Mouse (Mus musculus) erythroblast, embryonic 14.5 days (primary cell): ENCODE data around the gene Efhc1. TPM values are rescaled to one million over a fixed set of nuclear protein-coding genes. Genes with fewer than 3 reads are reported as not detected.
"Not testable (repeated sequence)": the region's sequence is repeated elsewhere in the genome, so short reads cannot be mapped to it uniquely, and the experiment has no call there.

Experiments used
- H3K27me3 ChIP-seq: 2 replicates; pipeline ENCODE4 v1.6.1; 2012; ENCODE audit warnings: inconsistent platforms; ENCODE audit not compliant: control insufficient read depth
- H3K36me3 ChIP-seq: 2 replicates; pipeline ENCODE4 v1.6.1; 2012; ENCODE audit warnings: mild to moderate bottlenecking, inconsistent platforms; ENCODE audit not compliant: control insufficient read depth
- H3K4me1 ChIP-seq: 2 replicates; pipeline ENCODE4 v1.6.1; 2012; ENCODE audit warnings: inconsistent platforms; ENCODE audit not compliant: control insufficient read depth
- H3K4me3 ChIP-seq: replicated peaks from 2 replicates; pipeline ENCODE3; 2012; ENCODE audit warnings: moderate library complexity, mild to moderate bottlenecking, inconsistent platforms
- H3K9me3 ChIP-seq: 2 replicates; pipeline ENCODE4 v1.6.1; 2012; ENCODE audit warnings: low read length, inconsistent platforms, mixed read lengths; ENCODE audit not compliant: control insufficient read depth
- GATA1 ChIP-seq: IDR thresholded peaks from 2 replicates; pipeline ENCODE4 v1.6.1; 2012; ENCODE audit warnings: low read length, inconsistent platforms, mixed read lengths
- TAL1 ChIP-seq: IDR thresholded peaks from 3 replicates; pipeline ENCODE4 v1.6.1; 2012; ENCODE audit warnings: low read length, inconsistent platforms, mixed read lengths
- polyA plus RNA-seq: library from polyadenylated mRNA; stranded (reverse); fragments of >175 nt; gene quantifications from 2 replicates; pipeline ENCODE4 v1.2.3, GENCODE M21; 2012

The Efhc1 gene
- polyA plus RNA-seq, 1 experiment: not detected

GRCm38 (mm10) chr1:20919728-20920127 lies 31.7 kb upstream of the Efhc1 start:
- H3K4me3 ChIP-seq: no peak overlapping the region
- H3K9me3 ChIP-seq: no peaks in the 10 kb centered on the region
- no peaks in the 10 kb centered on the region for H3K27me3 ChIP-seq
- no peak for TF ChIP-seq TAL1
- no peak for TF ChIP-seq GATA1
- no peaks in the 10 kb centered on the region for H3K36me3 ChIP-seq
- H3K4me1 ChIP-seq: no peaks in the 10 kb centered on the region

- H3K4me3 ChIP-seq: no peak overlapping the region
- H3K4me1 ChIP-seq: no peaks in the 10 kb centered on the region
- no peak for TF ChIP-seq GATA1
- no peak for TF ChIP-seq TAL1
- H3K9me3 ChIP-seq: no peaks in the 10 kb centered on the region
- H3K27me3 ChIP-seq: no peaks in the 10 kb centered on the region
- H3K36me3 ChIP-seq: no peaks in the 10 kb centered on the region
Observed at GRCm38 (mm10) chr1:20921081-20921528, 30.3 kb upstream of the Efhc1 start.

GRCm38 (mm10) chr1:20922612-20923399 lies 28.6 kb upstream of the Efhc1 start:
- Histone ChIP-seq H3K4me1 (no peaks in the 10 kb centered on the region), H3K4me3 (no peak overlapping the region), H3K27me3 (no peaks in the 10 kb centered on the region), H3K36me3 (no peaks in the 10 kb centered on the region), H3K9me3 (no peaks in the 10 kb centered on the region)
- no peak for TF ChIP-seq GATA1
- no peak for TF ChIP-seq TAL1

GRCm38 (mm10) chr1:20925324-20925723 lies 26.1 kb upstream of the Efhc1 start:
- H3K4me1 ChIP-seq, H3K4me3 ChIP-seq, H3K27me3 ChIP-seq, H3K36me3 ChIP-seq, H3K9me3 ChIP-seq: not testable (repeated sequence)

- Histone ChIP-seq H3K9me3 (no peaks in the 10 kb centered on the region), H3K4me1 (no peaks in the 10 kb centered on the region), H3K36me3 (no peaks in the 10 kb centered on the region), H3K4me3 (no peak overlapping the region), H3K27me3 (no peaks in the 10 kb centered on the region)
- TF ChIP-seq GATA1: no peak
- no peak for TF ChIP-seq TAL1
Observed at GRCm38 (mm10) chr1:20925926-20926325, 25.5 kb upstream of the Efhc1 start.

- no peaks in the 10 kb centered on the region for H3K4me1 ChIP-seq
- TF ChIP-seq TAL1: no peak
- no peak for TF ChIP-seq GATA1
- no peaks in the 10 kb centered on the region for H3K36me3 ChIP-seq
- H3K4me3 ChIP-seq: no peak overlapping the region
- H3K27me3 ChIP-seq: no peaks in the 10 kb centered on the region
- no peaks in the 10 kb centered on the region for H3K9me3 ChIP-seq
Observed at GRCm38 (mm10) chr1:20926376-20926775, 25.1 kb upstream of the Efhc1 start.

- Histone ChIP-seq H3K27me3 (no peaks in the 10 kb centered on the region), H3K9me3 (no peaks in the 10 kb centered on the region), H3K4me1 (no peaks in the 10 kb centered on the region), H3K36me3 (no peaks in the 10 kb centered on the region), H3K4me3 (no peak overlapping the region)
- TF ChIP-seq TAL1 (no peak), GATA1 (no peak)
Observed at GRCm38 (mm10) chr1:20928487-20928886, 22.9 kb upstream of the Efhc1 start.

- H3K27me3 ChIP-seq: no peaks in the 10 kb centered on the region
- no peaks in the 10 kb centered on the region for H3K36me3 ChIP-seq
- no peak overlapping the region for H3K4me3 ChIP-seq
- H3K4me1 ChIP-seq: no peaks in the 10 kb centered on the region
- TF ChIP-seq TAL1: no peak
- no peak for TF ChIP-seq GATA1
- H3K9me3 ChIP-seq: no peaks in the 10 kb centered on the region
Observed at GRCm38 (mm10) chr1:20933457-20933856, 18.0 kb upstream of the Efhc1 start.

GRCm38 (mm10) chr1:20935106-20935505 lies 16.3 kb upstream of the Efhc1 start:
- no peak for TF ChIP-seq TAL1
- TF ChIP-seq GATA1: no peak
- H3K4me3 ChIP-seq: no peak overlapping the region
- no peaks in the 10 kb centered on the region for H3K9me3 ChIP-seq
- no peaks in the 10 kb centered on the region for H3K27me3 ChIP-seq
- H3K36me3 ChIP-seq: no peaks in the 10 kb centered on the region
- H3K4me1 ChIP-seq: no peaks in the 10 kb centered on the region

GRCm38 (mm10) chr1:20939046-20939445 lies 12.4 kb upstream of the Efhc1 start:
- no peak overlapping the region for H3K4me3 ChIP-seq
- H3K36me3 ChIP-seq: no peaks in the 10 kb centered on the region
- 0 out of 2 replicates have a peak, but pooled peaks cover 2% of the 10 kb centered on the region for H3K9me3 ChIP-seq
- no peaks in the 10 kb centered on the region for H3K27me3 ChIP-seq
- no peaks in the 10 kb centered on the region for H3K4me1 ChIP-seq
- TF ChIP-seq GATA1 (no peak), TAL1 (no peak)
